Mouse (Mus musculus) bone marrow macrophage, adult 2 months (primary cell): ENCODE results near the gene Sec62.

Experiments used
- CTCF ChIP-seq: IDR thresholded peaks from 2 replicates; pipeline ENCODE4 v1.5.1; 2012; ENCODE audit warnings: low read depth, mild to moderate bottlenecking, low read length, moderate library complexity
- POLR2A ChIP-seq: IDR thresholded peaks from 2 replicates; pipeline ENCODE4 v1.6.1; 2012; ENCODE audit warnings: mild to moderate bottlenecking, low read depth, low read length, borderline replicate concordance

GRCm38 (mm10) chr3:30793403-30794221 lies 937 bp downstream of the Sec62 start:
- TF ChIP-seq POLR2A (no peak), CTCF (peak; percentile 6; the same call in 1 of the 2 replicates)
